Mouse (Mus musculus) frontal cortex, postnatal 10 days (tissue): ENCODE results near the gene Pdap1.
A peak's percentile ranks its signal among the peaks of the same experiment; 100 is the strongest.
"Not testable (repeated sequence)": the region's sequence is repeated elsewhere in the genome, so short reads cannot be mapped to it uniquely, and the experiment has no call there.

Experiments
- DNase-seq, 2 experiments: peaks; one replicate each; pipeline ENCODE4 v3.0.0; 2022; ENCODE audit warnings: low spot score in 2 of 2, mixed read lengths in 1 of 2

The Pdap1 gene

GRCm38 (mm10) chr5:145139571-145140519 is at the start of gene Pdap1, which contains the start of gene Bud31:
Gene Pdap1, minus strand, starts transcription at chr5:145140238.
Gene Bud31, plus strand, starts transcription at chr5:145140362.
- peak; percentile 92 to 95 for DNase-seq

- no peak for DNase-seq
Observed at GRCm38 (mm10) chr5:145189416-145189815, 49.4 kb upstream of the Pdap1 start.

GRCm38 (mm10) chr5:145185244-145185643 is 45.2 kb upstream of the Pdap1 start:
- DNase-seq: no peak

- no peak for DNase-seq
Observed at GRCm38 (mm10) chr5:145178461-145178980, 38.5 kb upstream of the Pdap1 start.

GRCm38 (mm10) chr5:145167306-145167661 is 27.2 kb upstream of the Pdap1 start:
- DNase-seq: no peak

- DNase-seq: peak; percentile 97
Observed at GRCm38 (mm10) chr5:145166536-145167305, 26.7 kb upstream of the Pdap1 start, which contains the start of the genes Ptcd1 and Cpsf4. Gene Ptcd1, minus strand, starts transcription at chr5:145167108. Gene Cpsf4, plus strand, starts transcription at chr5:145167213.

- DNase-seq: no peak
Observed at GRCm38 (mm10) chr5:145165184-145165583, 25.1 kb upstream of the Pdap1 start.

- DNase-seq: no peak
Observed at GRCm38 (mm10) chr5:145164710-145165109, 24.7 kb upstream of the Pdap1 start.

- DNase-seq: no peak
Observed at GRCm38 (mm10) chr5:145161361-145161760, 21.3 kb upstream of the Pdap1 start.

- no peak for DNase-seq
Observed at GRCm38 (mm10) chr5:145152690-145153089, 12.7 kb upstream of the Pdap1 start.

- no peak for DNase-seq
Observed at GRCm38 (mm10) chr5:145149294-145149693, 9.3 kb upstream of the Pdap1 start.

GRCm38 (mm10) chr5:145147748-145148147 is 7.7 kb upstream of the Pdap1 start:
- no peak for DNase-seq

GRCm38 (mm10) chr5:145140611-145141010 is 573 bp upstream of the Pdap1 start:
- no peak for DNase-seq

GRCm38 (mm10) chr5:145138836-145139235 is 1.2 kb downstream of the Pdap1 start:
- no peak for DNase-seq

- not testable (repeated sequence) for DNase-seq
Observed at GRCm38 (mm10) chr5:145133275-145133674, 6.8 kb downstream of the Pdap1 start.

- no peak for DNase-seq
Observed at GRCm38 (mm10) chr5:145130995-145131394, 9.0 kb downstream of the Pdap1 start.

- no peak for DNase-seq
Observed at GRCm38 (mm10) chr5:145130191-145130590, 9.8 kb downstream of the Pdap1 start.

GRCm38 (mm10) chr5:145129773-145130172 is 10.3 kb downstream of the Pdap1 start:
- not testable (repeated sequence) for DNase-seq

- DNase-seq: no peak
Observed at GRCm38 (mm10) chr5:145129124-145129523, 10.9 kb downstream of the Pdap1 start.

GRCm38 (mm10) chr5:145126580-145126979 is 13.5 kb downstream of the Pdap1 start:
- no peak for DNase-seq

- DNase-seq: no peak
Observed at GRCm38 (mm10) chr5:145123396-145123795, 16.6 kb downstream of the Pdap1 start.

GRCm38 (mm10) chr5:145120921-145121320 is 19.1 kb downstream of the Pdap1 start:
- no peak for DNase-seq
